Mouse (Mus musculus): ENCODE results near the gene Ethe1.

GRCm38 (mm10) chr7:24539686-24540085 lies 47.7 kb upstream of the Ethe1 start:
- TF ChIP-seq POLR2A (IDR thresholded peaks at IDR 0.05; ENCODE audit: insufficient read depth, low read length): no peak
- TF ChIP-seq CTCF (IDR thresholded peaks at IDR 0.05; ENCODE audit: low read depth, low read length): no peak
- no peak for TF ChIP-seq EP300 (IDR thresholded peaks at IDR 0.05; ENCODE audit: insufficient read depth, low read depth, low read length)

All from ES-Bruce4 (cell line).